Mouse (Mus musculus): ENCODE data around the gene Vmn2r89. TPM values are rescaled to one million over a fixed set of nuclear protein-coding genes. Genes with fewer than 3 reads are reported as not detected.
A peak's percentile ranks its signal among the peaks of the same experiment; 100 is the strongest.
"Not testable (repeated sequence)": the region's sequence is repeated elsewhere in the genome, so short reads cannot be mapped to it uniquely, and the experiment has no call there.

Gene Vmn2r89
- not detected in 2 replicates for polyA plus RNA-seq (2014; fragmentation: Nextera tagmentation; extraction: Ambion mirVana)

GRCm38 (mm10) chr14:51451557-51451956 lies at the start of gene Vmn2r89:
Gene Vmn2r89, plus strand, starts transcription at chr14:51451857.
- ATAC-seq (ENCODE audit: low FRiP score, low TSS enrichment); H3K4me2 ChIP-seq (replicated peaks; ENCODE audit: low read depth, low read length); H3K36me3 ChIP-seq (ENCODE audit: control insufficient read depth, insufficient read depth, low read length); H3K9ac ChIP-seq (ENCODE audit: low read depth, low read length); H3K9me3 ChIP-seq (ENCODE audit: control insufficient read depth, low read length); H3K27ac ChIP-seq (ENCODE audit: low read depth, low read length); H3K27me3 ChIP-seq (ENCODE audit: control insufficient read depth, insufficient read depth, low read length); H3K4me3 ChIP-seq (ENCODE audit: low read length); H3K4me1 ChIP-seq (ENCODE audit: control insufficient read depth, insufficient read depth, low read length): not testable (repeated sequence)
- WGBS, result 80% methylated on average over 2 of the region's 2 CpGs

DNA sequence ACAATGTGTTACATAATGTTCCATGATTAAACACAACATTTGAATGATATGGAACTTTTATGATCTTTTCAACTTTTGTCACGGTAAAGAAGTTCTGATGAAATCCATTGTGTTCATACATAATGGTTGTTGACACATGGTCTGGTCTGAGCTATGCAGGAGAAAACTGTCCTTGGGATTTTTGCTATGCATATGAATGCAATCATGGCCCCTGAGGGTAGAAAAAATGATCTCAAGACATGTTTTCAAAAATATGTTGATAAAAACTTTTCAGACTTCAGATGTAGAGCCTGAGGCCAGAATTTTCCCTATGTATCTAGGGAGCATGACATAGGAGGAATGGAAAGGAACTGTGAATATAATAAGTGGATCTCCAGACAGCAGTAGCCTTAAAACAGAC lies 41.1 kb upstream of the Vmn2r89 start, which contains the start of gene Vmn2r88:
Vmn2r88 (plus strand) TSS at position 301 of the 400 bp plus-strand sequence.
- WGBS, result 88% methylated on average over 1 of the region's 1 CpGs
- H3K4me3 ChIP-seq (ENCODE audit: low read length), result no peak within 1 kb of the TSS
- no peaks in the 10 kb centered on the region for H3K36me3 ChIP-seq (ENCODE audit: control insufficient read depth, insufficient read depth, low read length)
- no peak within 1 kb of the TSS for H3K4me2 ChIP-seq (replicated peaks; ENCODE audit: low read depth, low read length)
- no peaks in the 10 kb centered on the region for H3K9me3 ChIP-seq (ENCODE audit: control insufficient read depth, low read length)
- no peak for ATAC-seq (ENCODE audit: low FRiP score, low TSS enrichment)
- H3K27ac ChIP-seq (ENCODE audit: low read depth, low read length), result no peak within 1 kb of the TSS
- H3K9ac ChIP-seq (ENCODE audit: low read depth, low read length), result no peak within 1 kb of the TSS
- no peaks in the 10 kb centered on the region for H3K27me3 ChIP-seq (ENCODE audit: control insufficient read depth, insufficient read depth, low read length)
- no peaks in the 10 kb centered on the region for H3K4me1 ChIP-seq (ENCODE audit: control insufficient read depth, insufficient read depth, low read length)

DNA sequence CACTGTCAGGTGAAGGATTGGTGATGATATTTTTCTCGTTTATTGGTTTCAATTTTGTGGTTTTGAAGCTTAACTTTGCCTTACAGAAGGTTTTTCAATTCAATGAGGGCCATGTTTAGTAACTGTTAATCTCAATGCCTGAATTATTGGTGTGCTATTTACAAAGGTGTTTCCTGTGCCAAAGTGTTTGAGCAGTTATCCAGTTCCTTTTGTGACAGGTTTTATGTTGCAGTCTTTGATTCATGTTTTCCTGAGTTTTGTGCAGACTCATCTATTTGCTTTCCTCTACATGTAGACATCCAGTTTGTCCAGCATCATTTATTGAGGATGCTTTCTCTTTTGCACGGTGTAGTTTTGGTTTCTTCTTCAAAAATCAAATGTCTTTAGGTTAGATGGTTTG lies 27.8 kb upstream of the Vmn2r89 start:
- Histone ChIP-seq H3K4me2 (replicated peaks; ENCODE audit: low read depth, low read length) (no peak overlapping the region), H3K9me3 (ENCODE audit: control insufficient read depth, low read length) (no peaks in the 10 kb centered on the region), H3K27ac (ENCODE audit: low read depth, low read length) (no peak overlapping the region), H3K4me1 (ENCODE audit: control insufficient read depth, insufficient read depth, low read length) (no peaks in the 10 kb centered on the region), H3K27me3 (ENCODE audit: control insufficient read depth, insufficient read depth, low read length) (no peaks in the 10 kb centered on the region), H3K36me3 (ENCODE audit: control insufficient read depth, insufficient read depth, low read length) (no peaks in the 10 kb centered on the region), H3K4me3 (ENCODE audit: low read length) (no peak overlapping the region), H3K9ac (ENCODE audit: low read depth, low read length) (no peak overlapping the region)
- 61% methylated on average over 2 of the region's 2 CpGs for WGBS
- ATAC-seq (ENCODE audit: low FRiP score, low TSS enrichment), result no peak

DNA sequence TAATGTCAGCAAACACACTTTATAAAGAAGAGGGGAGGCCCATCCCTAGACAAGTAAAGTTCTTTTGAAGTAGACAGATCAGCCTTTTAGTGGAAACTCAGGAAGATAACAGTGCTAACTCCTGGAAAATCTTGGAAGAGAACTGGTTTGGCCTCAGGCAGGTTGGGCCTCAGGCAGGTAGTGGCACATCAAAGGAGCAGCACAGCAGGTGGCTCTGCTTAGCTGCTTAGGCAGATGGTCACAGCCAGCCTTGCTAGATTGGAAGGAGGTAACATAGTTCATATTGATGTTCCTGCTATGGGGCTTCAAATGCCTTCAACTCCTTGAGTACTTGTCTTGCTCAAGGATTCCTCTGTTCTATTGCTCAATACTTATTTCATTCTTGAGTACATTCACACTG lies 21.5 kb upstream of the Vmn2r89 start:
- not testable (repeated sequence) for H3K9me3 ChIP-seq (ENCODE audit: control insufficient read depth, low read length); H3K27me3 ChIP-seq (ENCODE audit: control insufficient read depth, insufficient read depth, low read length); H3K9ac ChIP-seq (ENCODE audit: low read depth, low read length); H3K4me3 ChIP-seq (ENCODE audit: low read length); H3K4me1 ChIP-seq (ENCODE audit: control insufficient read depth, insufficient read depth, low read length); ATAC-seq (ENCODE audit: low FRiP score, low TSS enrichment); H3K4me2 ChIP-seq (replicated peaks; ENCODE audit: low read depth, low read length); H3K36me3 ChIP-seq (ENCODE audit: control insufficient read depth, insufficient read depth, low read length); H3K27ac ChIP-seq (ENCODE audit: low read depth, low read length)

DNA sequence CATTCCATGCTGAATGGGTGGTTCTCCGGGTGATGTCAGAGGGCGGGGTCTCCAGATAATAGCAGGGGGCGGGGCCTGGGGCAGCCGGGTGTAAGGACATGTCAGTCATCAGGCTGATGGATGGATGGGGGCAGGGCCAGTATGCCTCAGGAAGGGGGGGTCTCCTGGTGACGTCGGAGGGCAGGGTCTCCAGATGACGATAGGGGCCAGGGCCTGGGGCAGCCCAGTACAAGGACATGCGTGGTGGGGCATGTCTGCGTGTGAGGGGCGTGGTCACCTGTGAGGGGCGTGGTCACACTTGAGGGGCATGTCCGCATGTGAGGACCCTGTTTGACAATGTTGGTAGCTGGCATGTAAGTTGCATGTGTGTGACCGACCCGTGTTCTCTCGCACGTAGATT lies 17.1 kb upstream of the Vmn2r89 start:
- Histone ChIP-seq H3K4me2 (replicated peaks; ENCODE audit: low read depth, low read length) (no peak overlapping the region), H3K4me1 (ENCODE audit: control insufficient read depth, insufficient read depth, low read length) (no peaks in the 10 kb centered on the region), H3K9ac (ENCODE audit: low read depth, low read length) (no peak overlapping the region), H3K27me3 (ENCODE audit: control insufficient read depth, insufficient read depth, low read length) (no peaks in the 10 kb centered on the region), H3K4me3 (ENCODE audit: low read length) (no peak overlapping the region), H3K27ac (ENCODE audit: low read depth, low read length) (no peak overlapping the region), H3K9me3 (ENCODE audit: control insufficient read depth, low read length) (peaks cover 12% of the 10 kb centered on the region), H3K36me3 (ENCODE audit: control insufficient read depth, insufficient read depth, low read length) (no peaks in the 10 kb centered on the region)
- ATAC-seq (ENCODE audit: low FRiP score, low TSS enrichment), result no peak
- 97% methylated on average over 16 of the region's 16 CpGs for WGBS

GRCm38 (mm10) chr14:51435020-51435419 lies 16.6 kb upstream of the Vmn2r89 start:
- no peak overlapping the region for H3K27ac ChIP-seq (ENCODE audit: low read depth, low read length)
- H3K4me1 ChIP-seq (ENCODE audit: control insufficient read depth, insufficient read depth, low read length), result no peaks in the 10 kb centered on the region
- no peak overlapping the region for H3K9ac ChIP-seq (ENCODE audit: low read depth, low read length)
- WGBS, result 96% methylated on average over 26 of the region's 26 CpGs
- no peaks in the 10 kb centered on the region for H3K36me3 ChIP-seq (ENCODE audit: control insufficient read depth, insufficient read depth, low read length)
- peaks cover 12% of the 10 kb centered on the region for H3K9me3 ChIP-seq (ENCODE audit: control insufficient read depth, low read length)
- no peak overlapping the region for H3K4me3 ChIP-seq (ENCODE audit: low read length)
- no peaks in the 10 kb centered on the region for H3K27me3 ChIP-seq (ENCODE audit: control insufficient read depth, insufficient read depth, low read length)
- no peak for ATAC-seq (ENCODE audit: low FRiP score, low TSS enrichment)
- H3K4me2 ChIP-seq (replicated peaks; ENCODE audit: low read depth, low read length), result no peak overlapping the region

- Histone ChIP-seq H3K9ac (ENCODE audit: low read depth, low read length) (no peak overlapping the region), H3K4me2 (replicated peaks; ENCODE audit: low read depth, low read length) (no peak overlapping the region), H3K27ac (ENCODE audit: low read depth, low read length) (no peak overlapping the region), H3K4me1 (ENCODE audit: control insufficient read depth, insufficient read depth, low read length) (no peaks in the 10 kb centered on the region), H3K4me3 (ENCODE audit: low read length) (no peak overlapping the region), H3K36me3 (ENCODE audit: control insufficient read depth, insufficient read depth, low read length) (no peaks in the 10 kb centered on the region), H3K27me3 (ENCODE audit: control insufficient read depth, insufficient read depth, low read length) (no peaks in the 10 kb centered on the region), H3K9me3 (ENCODE audit: control insufficient read depth, low read length) (peaks cover 12% of the 10 kb centered on the region)
- no peak for ATAC-seq (ENCODE audit: low FRiP score, low TSS enrichment)
- WGBS, result 86% methylated on average over 4 of the region's 4 CpGs
These were observed 12.7 kb upstream of the Vmn2r89 start for GRCm38 (mm10) chr14:51438955-51439354.

DNA sequence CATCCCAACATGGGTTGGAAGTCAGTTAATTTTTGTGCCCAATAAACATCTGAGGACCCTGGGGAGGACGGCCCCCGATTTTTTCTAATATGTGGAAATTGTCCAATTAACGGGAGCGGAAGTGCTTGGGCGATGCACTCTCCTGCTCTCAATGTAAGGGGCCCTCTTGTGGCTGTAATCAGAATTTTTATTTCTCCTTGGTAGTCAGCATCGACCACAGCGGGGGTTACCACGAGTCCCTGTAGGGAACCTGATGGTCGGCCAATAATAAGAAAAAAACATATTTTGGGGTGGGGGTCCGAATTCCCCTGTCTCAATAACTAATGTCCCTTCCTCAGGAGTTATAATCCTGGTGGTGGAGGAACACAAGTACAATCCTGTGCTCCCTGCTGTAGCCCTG lies 28.6 kb downstream of the Vmn2r89 start:
- H3K4me2 ChIP-seq (replicated peaks; ENCODE audit: low read depth, low read length); H3K9me3 ChIP-seq (ENCODE audit: control insufficient read depth, low read length); H3K9ac ChIP-seq (ENCODE audit: low read depth, low read length); H3K36me3 ChIP-seq (ENCODE audit: control insufficient read depth, insufficient read depth, low read length); ATAC-seq (ENCODE audit: low FRiP score, low TSS enrichment); H3K27me3 ChIP-seq (ENCODE audit: control insufficient read depth, insufficient read depth, low read length); H3K4me1 ChIP-seq (ENCODE audit: control insufficient read depth, insufficient read depth, low read length); H3K4me3 ChIP-seq (ENCODE audit: low read length); H3K27ac ChIP-seq (ENCODE audit: low read depth, low read length): not testable (repeated sequence)
- WGBS, result 92% methylated on average over 10 of the region's 10 CpGs

GRCm38 (mm10) chr14:51481332-51482015 lies 29.8 kb downstream of the Vmn2r89 start:
- not testable (repeated sequence) for H3K27ac ChIP-seq (ENCODE audit: low read depth, low read length); ATAC-seq (ENCODE audit: low FRiP score, low TSS enrichment); H3K9me3 ChIP-seq (ENCODE audit: control insufficient read depth, low read length); H3K4me1 ChIP-seq (ENCODE audit: control insufficient read depth, insufficient read depth, low read length); H3K4me3 ChIP-seq (ENCODE audit: low read length); H3K36me3 ChIP-seq (ENCODE audit: control insufficient read depth, insufficient read depth, low read length); H3K27me3 ChIP-seq (ENCODE audit: control insufficient read depth, insufficient read depth, low read length); H3K9ac ChIP-seq (ENCODE audit: low read depth, low read length)
- 0 out of 2 replicates have a peak overlapping the region, but pooled peaks have one; percentile 19 for H3K4me2 ChIP-seq (replicated peaks; ENCODE audit: low read depth, low read length)
- whole genome bisulfite sequencing, result 56% methylated on average over 12 of the region's 12 CpGs

Measured in kidney, embryonic 14.5 days (tissue).